Mouse (Mus musculus): ENCODE measurements around the gene Tmem38b.

GRCm38 (mm10) chr4:53832321-53832720 is 6.5 kb downstream of the Tmem38b start:
- TF ChIP-seq CTCF (conservative IDR thresholded peaks at IDR 0.05; ENCODE audit: low read length): no peak
- no peak for TF ChIP-seq NANOG (IDR thresholded peaks at IDR 0.05; ENCODE audit: borderline replicate concordance, low read length)
- no peak for TF ChIP-seq POU5F1 (IDR thresholded peaks at IDR 0.05; ENCODE audit: borderline replicate concordance, low read length)

Measured in E14TG2a.4 (cell line).